ENCODE assay signal across 13 mouse cellular contexts in genomic region chr4:109930445-109930844, GRCm38 (mm10). TPM values are rescaled to one million over a fixed set of nuclear protein-coding genes. Genes with fewer than 3 reads are reported as not detected.
DNase-seq lines count a peak whose midpoint lies in the region; ATAC-seq and TF ChIP-seq lines count a peak whose summit lies in the region.
"Had no signal": no experiment of that assay in that cellular context is flagged by ENCODE, and none has a peak within 500 bp of the region (broad histone marks: within the 10 kb centered on the region; RNA-seq: fewer than 3 reads in every experiment).

No protein-coding gene starts in this region.

- intact Hi-C loops in left cerebral cortex, postnatal 4 days (cut with DNase I) = no loop called here
- intact Hi-C loops in left cerebral cortex, postnatal 36 days (cut with DNase I) = no loop called here

- ATAC-seq in hindbrain, embryonic 13.5 days (ENCODE audit: low FRiP score) = no peak
- ATAC-seq: forebrain, embryonic 14.5 days had no signal

- 92% methylated on average over 1 of the region's 1 CpGs for WGBS in hindbrain, embryonic 13.5 days

- H3K4me2 ChIP-seq in hindbrain, embryonic 13.5 days = no peak overlapping the region
- H3K4me2 ChIP-seq: heart, embryonic 12.5 days had no signal

- no peak overlapping the region for H3K9ac ChIP-seq in ES-E14 (ENCODE audit: insufficient read depth, low read depth, low read length, poor library complexity, severe bottlenecking)
- no peak overlapping the region for H3K9ac ChIP-seq in hindbrain, embryonic 13.5 days
- H3K9ac ChIP-seq: heart, embryonic 12.5 days had no signal

- no peaks in the 10 kb centered on the region for H3K4me1 ChIP-seq in ES-E14 (ENCODE audit: control insufficient read depth in 2 of 2, insufficient read depth in 2 of 2, low read length in 2 of 2, poor library complexity in 1 of 2)
- H3K4me1 ChIP-seq in hindbrain, embryonic 13.5 days (replicated peaks) = no peaks in the 10 kb centered on the region
- H3K4me1 ChIP-seq: heart, embryonic 12.5 days had no signal

- H3K9me3 ChIP-seq in ES-E14 (ENCODE audit: control insufficient read depth, insufficient read depth, low read depth, low read length) = no peaks in the 10 kb centered on the region
- H3K9me3 ChIP-seq in hindbrain, embryonic 13.5 days = no peaks in the 10 kb centered on the region
- H3K9me3 ChIP-seq: heart, embryonic 12.5 days had no signal

- H3K36me3 ChIP-seq in ES-E14 (ENCODE audit: control insufficient read depth, insufficient read depth, low read length, poor library complexity, severe bottlenecking) = no peaks in the 10 kb centered on the region; the same call in 1 of the 2 replicates
- H3K36me3 ChIP-seq in hindbrain, embryonic 13.5 days = peaks cover 1% of the 10 kb centered on the region

- in situ Hi-C loops in ES-E14 (cut with MboI; ENCODE audit: low sequenced_read_pairs in 2 of 2, unreplicated experiment in 2 of 2) = no loop called here

- H3K27me3 ChIP-seq in hindbrain, embryonic 13.5 days = no peaks in the 10 kb centered on the region
- H3K27me3 ChIP-seq: heart, embryonic 12.5 days had no signal

- no peak overlapping the region for H3K27ac ChIP-seq in ES-E14 (ENCODE audit: insufficient read depth, low read depth, low read length, poor library complexity, severe bottlenecking)
- H3K27ac ChIP-seq in hindbrain, embryonic 13.5 days = no peak overlapping the region

- peak; percentile 1 for DNase-seq in left cerebral cortex, postnatal 4 days
- DNase-seq in left cerebral cortex, postnatal 36 days (ENCODE audit: low spot score in 2 of 2) = no peak
- DNase-seq in ES-E14 (ENCODE audit: low read depth, low spot score) = peak; percentile 26
- peak; percentile 30 for DNase-seq in c-Kit-positive CD71-positive TER-119-negative erythroid progenitor cells, embryonic 14.5 days (ENCODE audit: low read depth)
- peak; percentile 14 for DNase-seq in thymus, postnatal 0 days (ENCODE audit: low spot score)
- DNase-seq in ovary, adult 18-20 months (ENCODE audit: low spot score) = no peak
- no peak for DNase-seq in right cerebral cortex, adult 18-20 months
- DNase-seq: adrenal gland, postnatal 14 days; lung, postnatal 10 days; right cerebral cortex, postnatal 25 days had no signal

- no peak overlapping the region for H3K4me3 ChIP-seq in ES-E14 (ENCODE audit: insufficient read depth in 1 of 2, low read depth in 1 of 2, low read length in 2 of 2, poor library complexity in 1 of 2, severe bottlenecking in 1 of 2)
- H3K4me3 ChIP-seq in hindbrain, embryonic 13.5 days = no peak overlapping the region
- H3K4me3 ChIP-seq: heart, embryonic 12.5 days had no signal

TF ChIP-seq in ES-E14, 5 proteins besides CTCF, POLR2A, EP300 and RAD21:
- TF ChIP-seq MAFK (IDR thresholded peaks at IDR 0.05; ENCODE audit: insufficient read depth, low read depth, low read length) (no peak), HCFC1 (IDR thresholded peaks at IDR 0.05; ENCODE audit: borderline replicate concordance, insufficient read depth, low read length) (no peak), ZNF384 (IDR thresholded peaks at IDR 0.05; ENCODE audit: low read depth, low read length) (peak; percentile 87), ZC3H11A (IDR thresholded peaks at IDR 0.05; ENCODE audit: borderline replicate concordance, low read depth, low read length) (0 out of 2 replicates have a peak, but pooled peaks have one; percentile 13)

RNA-seq across cellular contexts. Expression of gene Dmrta2, which starts 47.4 kb away (rescaled TPM):
- total RNA-seq in left cerebral cortex, postnatal 4 days (2021) = 1 to 10 TPM; 3.2 to 4.7 TPM
- total RNA-seq in left cerebral cortex, postnatal 36 days (2021) = 1 to 10 TPM; 2.4 to 2.7 TPM
- 1.2 and 1.9 TPM in 2 replicates for total RNA-seq in ES-E14 (2012; rRNA removed)
- 0.06 TPM in 1 of 2 replicates, not detected in the other for polyA plus RNA-seq in thymus, postnatal 0 days (2015; fragmentation: Nextera tagmentation; extraction: Ambion mirVana)
- 0.06 and 0.13 TPM in 2 replicates for polyA plus RNA-seq in hindbrain, embryonic 13.5 days (2015; fragmentation: Nextera tagmentation; extraction: Ambion mirVana)

Comparison
In these comparisons a context has a peak if more than half of its experiments do, and no peak if none do; other contexts are left out.
1. DNase-seq: peak in left cerebral cortex, postnatal 4 days (single experiment), ES-E14 (single experiment), c-Kit-positive CD71-positive TER-119-negative erythroid progenitor cells, embryonic 14.5 days (single experiment) and thymus, postnatal 0 days (single experiment); none in left cerebral cortex, postnatal 36 days (0 of 2), ovary, adult 18-20 months (single experiment) and right cerebral cortex, adult 18-20 months (single experiment).